Mouse (Mus musculus) cerebellum, adult 2 months (tissue): ENCODE measurements around the gene Gm5485. TPM values are rescaled to one million over a fixed set of nuclear protein-coding genes. Genes with fewer than 3 reads are reported as not detected.

Experiments used
- DNase-seq, 2 experiments: peaks; one replicate each; pipeline ENCODE4 v3.0.0; 2021
- H3K27ac ChIP-seq: fragments of 200-500 bp; 2 replicates; pipeline ENCODE4 v1.5.1; 2012; ENCODE audit warnings: low read length, control low read depth, inconsistent platforms; ENCODE audit not compliant: insufficient read depth
- H3K27me3 ChIP-seq: fragments of 200-500 bp; 2 replicates; pipeline ENCODE4 v1.6.1; 2012; ENCODE audit warnings: inconsistent platforms, mild to moderate bottlenecking, low read length, moderate library complexity; ENCODE audit not compliant: control insufficient read depth, insufficient read depth
- H3K4me1 ChIP-seq: fragments of 200-500 bp; 2 replicates; pipeline ENCODE4 v1.6.1; 2011; ENCODE audit warnings: low read length; ENCODE audit not compliant: control insufficient read depth, insufficient read depth
- H3K4me3 ChIP-seq: fragments of 200-500 bp; replicated peaks from 2 replicates; pipeline ENCODE3; 2011; ENCODE audit warnings: mild to moderate bottlenecking, low read depth, low read length, control low read depth; ENCODE audit not compliant: insufficient read depth
- CTCF ChIP-seq: fragments of 200-500 bp; IDR thresholded peaks from 2 replicates; pipeline ENCODE4 v1.5.1; 2011; ENCODE audit warnings: low read depth, mild to moderate bottlenecking, control low read depth, low read length, moderate library complexity, borderline replicate concordance; ENCODE audit not compliant: insufficient read depth
- POLR2A ChIP-seq: fragments of 200-500 bp; IDR thresholded peaks from 2 replicates; pipeline ENCODE4 v1.6.1; 2011; ENCODE audit warnings: low read length, control low read depth, borderline replicate concordance; ENCODE audit not compliant: insufficient read depth
- WGBS: fragments of 180-500 bp; shearing (Covaris S2); methylation state at CpG from one replicate; pipeline ENCODE4 v1.1.7; 2018; 5-methylcytosine and 5-hydroxymethylcytosine counted together
- polyA plus RNA-seq: library from polyadenylated mRNA; depleted of rRNA; stranded (reverse); fragments of >200 nt; gene quantifications from 2 replicates; pipeline ENCODE4 v1.2.3, GENCODE M21; 2012

Gm5485 gene
- polyA plus RNA-seq, 1 experiment, result 0.26 TPM

- Histone ChIP-seq H3K27me3 (no peaks in the 10 kb centered on the region), H3K4me1 (no peaks in the 10 kb centered on the region), H3K27ac (no peak overlapping the region), H3K4me3 (no peak overlapping the region)
- TF ChIP-seq POLR2A (no peak), CTCF (no peak)
- 97% methylated on average over 2 of the region's 2 CpGs for WGBS
- DNase-seq, result no peak
Observed at GRCm38 (mm10) chr16:48395278-48395677, 16.9 kb downstream of the Gm5485 start.

- Histone ChIP-seq H3K27ac (no peak overlapping the region), H3K4me3 (no peak overlapping the region), H3K4me1 (no peaks in the 10 kb centered on the region), H3K27me3 (no peaks in the 10 kb centered on the region)
- no peak for TF ChIP-seq CTCF
- TF ChIP-seq POLR2A, result no peak
- 53% methylated on average over 2 of the region's 2 CpGs for WGBS
- DNase-seq, result no peak
Observed at GRCm38 (mm10) chr16:48386982-48387381, 25.2 kb downstream of the Gm5485 start.

GRCm38 (mm10) chr16:48383582-48384257, 28.5 kb downstream of the Gm5485 start:
- no peaks in the 10 kb centered on the region for H3K27me3 ChIP-seq
- 89% methylated on average over 3 of the region's 3 CpGs for WGBS
- no peak for TF ChIP-seq POLR2A
- TF ChIP-seq CTCF, result no peak
- no peak overlapping the region for H3K4me3 ChIP-seq
- no peak for DNase-seq
- no peaks in the 10 kb centered on the region for H3K4me1 ChIP-seq
- no peak overlapping the region for H3K27ac ChIP-seq

DNA sequence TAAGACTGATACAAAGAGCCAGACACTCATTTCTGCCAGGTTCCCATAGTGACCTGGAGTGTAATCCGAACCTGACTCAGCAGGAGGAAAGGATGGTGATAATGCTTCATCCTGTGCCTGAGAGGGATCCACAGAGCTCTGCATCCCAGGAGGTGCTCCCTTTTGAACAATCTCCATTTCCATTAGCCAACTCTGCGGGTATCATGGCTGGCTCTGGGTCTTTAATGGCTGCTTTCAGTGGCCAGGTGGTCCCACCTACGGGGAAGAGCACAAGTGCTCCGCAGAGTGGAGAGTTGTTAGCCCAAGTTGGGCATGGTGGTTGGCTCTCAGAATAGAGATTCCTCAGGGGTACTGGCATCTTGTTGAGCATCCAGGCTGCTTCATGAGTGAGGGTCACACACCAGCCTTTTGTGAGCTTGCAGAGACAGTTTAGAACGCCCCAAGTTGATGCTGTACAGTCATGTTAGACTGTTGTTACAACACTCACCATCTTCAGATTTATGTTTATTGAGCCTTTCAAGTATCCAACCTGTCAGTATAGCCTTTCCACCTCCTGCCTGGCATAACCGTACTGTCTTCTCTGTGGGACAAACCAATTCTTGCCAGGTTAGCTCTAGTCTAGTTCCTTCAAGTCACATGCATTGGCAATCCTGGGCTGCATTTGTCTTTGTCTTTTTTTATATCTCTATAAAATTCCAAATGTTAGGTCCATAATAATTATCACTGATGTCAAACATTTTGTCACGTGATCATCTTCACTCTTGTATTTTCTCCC, 38.3 kb downstream of the Gm5485 start:
- 16% methylated on average over 7 of the region's 7 CpGs for WGBS
- H3K27me3 ChIP-seq, result no peaks in the 10 kb centered on the region
- no peak overlapping the region for H3K4me3 ChIP-seq
- peak; percentile 84 to 95 for DNase-seq
- H3K27ac ChIP-seq, result peak overlapping the region; percentile 89
- no peak for TF ChIP-seq POLR2A
- TF ChIP-seq CTCF, result no peak
- H3K4me1 ChIP-seq, result peaks cover 18% of the 10 kb centered on the region; the same call in 1 of the 2 replicates

- Histone ChIP-seq H3K4me3 (no peak overlapping the region), H3K27me3 (no peaks in the 10 kb centered on the region), H3K4me1 (peaks cover 30% of the 10 kb centered on the region), H3K27ac (peak overlapping the region; percentile 81)
- 8% methylated on average over 6 of the region's 6 CpGs for WGBS
- no peak for TF ChIP-seq CTCF
- no peak for TF ChIP-seq POLR2A
- DNase-seq, result peak; percentile 84 to 95
Observed at GRCm38 (mm10) chr16:48372461-48372860, 39.8 kb downstream of the Gm5485 start.

- peak overlapping the region; percentile 45; the same call in 1 of the 2 replicates for H3K27ac ChIP-seq
- 26% methylated on average over 2 of the region's 2 CpGs for WGBS
Observed at GRCm38 (mm10) chr16:48368096-48368495, 44.1 kb downstream of the Gm5485 start.

DNA sequence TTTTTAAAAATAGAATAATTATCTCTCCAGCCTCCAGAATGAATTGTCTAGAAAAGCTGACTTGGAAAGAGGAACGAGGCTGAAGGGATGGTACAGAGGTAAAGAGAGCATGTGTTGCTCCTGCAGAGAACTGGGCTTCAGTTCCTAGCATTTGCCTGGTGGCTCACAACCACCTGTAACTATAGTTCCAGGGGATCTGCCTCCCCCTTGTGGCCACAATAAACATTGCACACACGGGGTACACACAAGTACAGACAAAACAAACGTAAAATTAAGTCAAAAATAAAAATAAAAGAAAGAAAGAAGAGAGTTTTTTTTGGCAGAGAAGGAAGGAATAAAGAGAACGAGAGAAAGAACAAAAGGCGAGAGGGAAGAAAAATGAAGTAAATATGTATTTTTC, 45.4 kb downstream of the Gm5485 start:
- TF ChIP-seq CTCF (peak; percentile 31; the same call in 1 of the 2 replicates), POLR2A (no peak)
- Histone ChIP-seq H3K4me3 (no peak overlapping the region), H3K4me1 (peaks cover 12% of the 10 kb centered on the region), H3K27me3 (no peaks in the 10 kb centered on the region), H3K27ac (no peak overlapping the region)
- DNase-seq, result no peak
- WGBS, result 94% methylated on average over 5 of the region's 5 CpGs

More at GRCm38 (mm10) chr16:48368096-48368495, 44.1 kb downstream of the Gm5485 start:
- peaks cover 21% of the 10 kb centered on the region for H3K4me1 ChIP-seq
- no peaks in the 10 kb centered on the region for H3K27me3 ChIP-seq
- H3K4me3 ChIP-seq, result no peak overlapping the region
- no peak for TF ChIP-seq POLR2A
- no peak for TF ChIP-seq CTCF
- DNase-seq, result peak; percentile 62 to 75

DNA sequence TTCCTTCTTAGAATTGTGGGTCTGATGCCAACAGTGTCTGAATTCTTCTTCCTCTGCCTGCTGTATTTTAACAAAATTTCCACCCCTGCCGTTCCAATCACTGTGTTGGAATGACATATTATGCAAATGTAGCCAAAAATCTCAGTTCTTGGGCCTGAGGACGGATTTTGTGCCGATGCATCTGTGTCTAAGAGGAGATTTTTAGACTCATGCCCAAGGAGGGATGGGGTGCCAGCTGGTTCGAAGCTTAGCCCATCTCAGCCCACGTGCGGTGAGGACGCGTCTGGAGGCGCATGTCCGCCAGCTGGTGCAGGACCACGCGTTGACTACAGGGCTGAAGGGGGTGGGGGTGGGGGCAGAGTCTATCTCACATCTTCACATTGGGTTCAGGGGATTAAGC, 51.3 kb downstream of the Gm5485 start:
- TF ChIP-seq POLR2A (no peak), CTCF (no peak)
- peak; percentile 63 to 75 for DNase-seq
- H3K27ac ChIP-seq, result no peak overlapping the region
- no peaks in the 10 kb centered on the region for H3K27me3 ChIP-seq
- 21% methylated on average over 12 of the region's 12 CpGs for WGBS
- H3K4me3 ChIP-seq, result no peak overlapping the region
- peaks cover 3% of the 10 kb centered on the region for H3K4me1 ChIP-seq
